Mouse (Mus musculus): ENCODE results near the gene Bicdl2.

- TF ChIP-seq POLR2A (IDR thresholded peaks at IDR 0.05; ENCODE audit: extremely low read depth, insufficient read depth, low read length) (no peak), CTCF (IDR thresholded peaks at IDR 0.05; ENCODE audit: extremely low read depth, insufficient read depth, low read length) (no peak)
Measured at GRCm38 (mm10) chr17:23670516-23671074, 10.3 kb downstream of the Bicdl2 start.
